Mouse (Mus musculus) small intestine, adult 2 months (tissue): ENCODE results near the gene Scrn1.

Experiments used
- CTCF ChIP-seq: fragments of 200-500 bp; IDR thresholded peaks from 2 replicates; pipeline ENCODE4 v1.5.1; 2012; ENCODE audit warnings: low read depth, mild to moderate bottlenecking, control low read depth, inconsistent platforms, low read length, moderate library complexity, mixed read lengths; ENCODE audit not compliant: insufficient replicate concordance, insufficient read length; ENCODE audit errors: extremely low read depth
- POLR2A ChIP-seq: fragments of 200-500 bp; IDR thresholded peaks from 2 replicates; pipeline ENCODE4 v1.6.1; 2012; ENCODE audit warnings: low read depth, mild to moderate bottlenecking, control low read depth, inconsistent platforms, low read length, moderate library complexity

- TF ChIP-seq CTCF, result no peak
- TF ChIP-seq POLR2A, result no peak
Measured at GRCm38 (mm10) chr6:54530182-54530581, 36.1 kb downstream of the Scrn1 start.
